Mouse (Mus musculus): ENCODE data around the gene Apba3. TPM values are rescaled to one million over a fixed set of nuclear protein-coding genes. Genes with fewer than 3 reads are reported as not detected.
"Not testable (repeated sequence)": the region's sequence is repeated elsewhere in the genome, so short reads cannot be mapped to it uniquely, and the experiment has no call there.

Apba3 gene
- total RNA-seq (2017) = 8.9 to 13.4 TPM (median 11.5 TPM) in 3 replicates

DNA sequence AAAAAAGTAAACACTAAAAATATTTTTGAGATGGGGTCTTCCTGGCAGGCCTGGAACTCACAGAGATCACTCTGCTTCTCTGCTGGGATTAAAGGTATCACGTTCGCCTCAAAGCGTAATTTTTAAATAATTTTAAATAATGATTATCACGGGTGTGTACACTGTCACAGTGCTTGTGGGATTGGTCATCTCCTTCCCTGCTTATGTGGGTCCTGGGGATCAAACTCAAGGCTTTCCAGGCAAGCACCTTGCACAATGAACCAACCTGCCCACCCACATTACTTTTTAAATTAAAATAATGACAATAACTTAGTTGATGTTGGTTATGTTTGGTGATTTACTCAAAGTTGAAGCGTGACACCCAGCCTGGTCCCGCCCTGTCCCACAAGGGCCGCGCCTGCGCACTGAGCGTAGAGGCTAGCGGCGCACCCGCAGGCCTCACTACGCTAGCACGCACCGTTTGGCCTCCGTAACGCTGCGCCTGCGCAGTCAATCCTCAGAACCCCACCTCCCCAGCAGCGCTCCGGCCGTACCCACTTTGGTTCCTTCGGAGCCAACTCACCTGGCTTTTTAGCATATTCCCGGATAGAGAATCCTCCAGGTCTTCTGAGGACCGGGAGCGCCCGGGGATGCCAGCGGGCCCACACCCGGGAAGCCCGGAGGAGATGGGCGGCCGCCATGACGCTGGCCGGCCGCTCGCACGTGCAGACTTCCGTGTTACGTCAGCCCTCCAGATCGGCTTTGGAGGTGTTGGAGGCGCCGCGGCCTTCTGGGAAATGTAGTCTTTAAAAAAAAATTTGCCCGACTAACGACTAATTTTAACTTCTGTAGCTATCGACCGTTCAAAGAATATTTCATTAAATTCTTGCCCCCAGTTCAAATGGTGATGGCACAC is at the start of gene Apba3, which contains the start of gene Mrpl54:
Gene Apba3 (plus strand): TSS at position 750 of the 895 bp plus-strand sequence.
Gene Mrpl54 (minus strand): TSS at position 724 of the 895 bp plus-strand sequence.
- ATAC-seq (replicated peaks; ENCODE audit: insufficient number of reproducible peaks, low FRiP score, low TSS enrichment, poor library complexity, severe bottlenecking) = peak; percentile 64

DNA sequence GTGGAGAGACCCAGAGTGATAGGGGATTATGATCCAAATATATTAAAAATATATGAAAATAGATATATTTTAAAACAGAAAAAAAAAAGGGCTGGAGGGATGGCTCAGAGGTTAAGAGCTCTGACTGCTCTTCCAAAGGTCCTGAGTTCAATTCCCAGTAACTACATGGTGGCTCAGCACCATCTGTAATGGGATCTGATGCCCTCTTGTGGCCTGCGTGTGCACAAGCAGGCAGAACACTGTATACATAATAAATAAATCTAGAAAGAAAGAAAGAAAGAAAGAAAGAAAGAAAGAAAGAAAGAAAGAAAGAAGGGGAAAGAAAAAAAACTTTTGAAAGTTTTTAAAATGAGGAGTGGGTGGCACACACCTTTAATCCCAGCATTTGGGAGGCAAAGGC is 49.5 kb upstream of the Apba3 start:
- ATAC-seq (replicated peaks; ENCODE audit: insufficient number of reproducible peaks, low FRiP score, low TSS enrichment, poor library complexity, severe bottlenecking) = not testable (repeated sequence)

DNA sequence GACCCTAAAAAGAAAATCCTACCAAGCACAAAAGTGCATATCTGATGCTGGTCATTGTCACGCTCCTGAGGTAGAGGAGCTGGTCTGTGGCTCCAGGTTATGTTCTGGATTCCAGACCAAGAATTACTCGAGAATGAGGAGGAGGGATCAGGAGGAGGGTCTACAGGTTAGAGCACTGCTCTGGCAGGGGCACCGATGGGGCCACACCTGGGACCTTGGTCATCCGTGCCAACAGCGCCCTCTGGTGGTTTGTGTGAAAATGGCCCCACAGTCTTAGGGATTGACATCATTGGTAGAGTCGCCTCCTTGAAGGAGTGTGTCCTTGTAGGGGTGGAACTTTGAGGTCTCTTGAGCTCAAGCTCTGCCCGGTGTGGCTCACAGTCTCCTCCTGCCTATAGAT is 48.8 kb upstream of the Apba3 start:
- ATAC-seq (replicated peaks; ENCODE audit: insufficient number of reproducible peaks, low FRiP score, low TSS enrichment, poor library complexity, severe bottlenecking) = peak; percentile 70

DNA sequence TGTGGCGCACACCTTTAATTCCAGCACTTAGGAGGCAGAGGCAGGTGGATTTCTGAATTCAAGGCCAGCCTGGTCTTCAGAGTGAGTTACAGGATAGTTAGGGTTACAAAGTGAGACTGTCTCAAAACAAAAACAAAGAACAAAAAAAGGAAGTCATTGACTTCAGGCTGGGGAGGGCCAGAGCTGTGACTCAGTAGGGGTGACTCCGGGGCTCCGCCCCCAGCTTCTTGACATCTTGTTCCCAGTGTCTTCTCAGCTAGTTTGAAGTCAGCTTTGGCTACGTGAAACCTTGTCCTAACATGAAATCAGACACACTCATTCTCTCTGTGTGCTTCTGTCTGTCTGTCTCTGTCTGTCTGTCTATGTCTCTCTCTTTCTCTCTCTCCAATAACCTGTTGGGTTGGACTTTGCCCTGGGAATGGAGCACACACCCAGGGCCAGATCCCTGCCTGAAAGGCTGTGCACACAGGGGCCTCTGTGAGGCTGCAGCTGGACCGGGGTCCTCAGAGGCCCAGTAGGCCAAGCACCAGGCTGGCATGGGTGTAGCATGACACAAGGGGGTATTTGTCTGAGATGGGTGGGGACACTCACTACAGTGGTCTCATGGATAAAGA is 45.3 kb upstream of the Apba3 start:
- peak; percentile 76 for ATAC-seq (replicated peaks; ENCODE audit: insufficient number of reproducible peaks, low FRiP score, low TSS enrichment, poor library complexity, severe bottlenecking)

DNA sequence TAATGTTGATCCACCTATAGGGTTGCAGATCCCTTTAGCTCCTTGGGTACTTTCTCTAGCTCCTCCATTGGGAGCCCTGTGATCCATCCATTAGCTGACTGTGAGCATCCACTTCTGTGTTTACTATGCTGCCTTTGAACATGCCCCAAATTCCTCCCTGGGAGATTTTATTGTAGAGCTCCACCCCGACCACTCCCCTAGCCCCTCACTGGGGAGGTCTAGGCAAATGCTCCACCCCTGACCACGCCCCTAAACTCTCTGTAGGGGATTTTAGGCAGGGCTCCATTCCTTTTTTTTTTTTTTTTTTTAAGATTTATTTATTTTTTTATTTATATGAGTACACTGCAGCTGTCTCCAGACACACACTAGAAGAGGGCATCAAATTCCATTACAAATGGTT is 43.0 kb upstream of the Apba3 start:
- ATAC-seq (replicated peaks; ENCODE audit: insufficient number of reproducible peaks, low FRiP score, low TSS enrichment, poor library complexity, severe bottlenecking) = not testable (repeated sequence)

DNA sequence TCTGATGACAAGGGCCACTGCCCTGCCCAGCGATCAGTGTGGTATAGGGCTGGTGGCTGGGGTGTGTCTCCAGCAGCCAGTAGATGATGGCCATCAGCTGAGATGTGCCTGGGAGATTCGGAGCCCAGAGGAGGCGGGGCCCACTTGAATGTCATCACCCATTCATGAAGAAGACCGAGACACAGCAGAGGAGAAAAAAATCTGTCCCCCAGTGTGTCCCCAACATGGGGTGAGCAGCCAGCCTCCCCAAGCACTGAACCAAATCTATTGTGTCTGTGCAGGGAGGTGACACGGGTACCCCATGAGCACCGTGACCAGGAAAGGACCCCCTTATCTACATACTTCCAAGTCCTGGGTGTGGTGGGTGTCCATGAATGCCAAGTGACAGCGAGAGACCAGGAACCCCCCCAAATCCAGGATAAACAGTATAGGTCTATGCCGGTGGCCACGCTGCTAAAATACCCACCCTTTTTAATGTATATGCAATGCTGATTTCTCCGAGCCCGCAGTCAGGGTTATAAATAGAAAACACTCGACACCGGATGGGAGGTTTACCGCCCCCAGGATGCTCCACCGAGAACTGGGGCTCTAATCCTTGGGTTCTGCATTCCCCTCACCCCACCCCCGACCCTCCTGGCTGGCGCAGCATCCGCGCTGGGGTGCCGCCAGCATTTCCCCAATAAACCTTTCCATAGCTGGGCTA is 36.9 kb upstream of the Apba3 start:
- ATAC-seq (replicated peaks; ENCODE audit: insufficient number of reproducible peaks, low FRiP score, low TSS enrichment, poor library complexity, severe bottlenecking) = no peak

DNA sequence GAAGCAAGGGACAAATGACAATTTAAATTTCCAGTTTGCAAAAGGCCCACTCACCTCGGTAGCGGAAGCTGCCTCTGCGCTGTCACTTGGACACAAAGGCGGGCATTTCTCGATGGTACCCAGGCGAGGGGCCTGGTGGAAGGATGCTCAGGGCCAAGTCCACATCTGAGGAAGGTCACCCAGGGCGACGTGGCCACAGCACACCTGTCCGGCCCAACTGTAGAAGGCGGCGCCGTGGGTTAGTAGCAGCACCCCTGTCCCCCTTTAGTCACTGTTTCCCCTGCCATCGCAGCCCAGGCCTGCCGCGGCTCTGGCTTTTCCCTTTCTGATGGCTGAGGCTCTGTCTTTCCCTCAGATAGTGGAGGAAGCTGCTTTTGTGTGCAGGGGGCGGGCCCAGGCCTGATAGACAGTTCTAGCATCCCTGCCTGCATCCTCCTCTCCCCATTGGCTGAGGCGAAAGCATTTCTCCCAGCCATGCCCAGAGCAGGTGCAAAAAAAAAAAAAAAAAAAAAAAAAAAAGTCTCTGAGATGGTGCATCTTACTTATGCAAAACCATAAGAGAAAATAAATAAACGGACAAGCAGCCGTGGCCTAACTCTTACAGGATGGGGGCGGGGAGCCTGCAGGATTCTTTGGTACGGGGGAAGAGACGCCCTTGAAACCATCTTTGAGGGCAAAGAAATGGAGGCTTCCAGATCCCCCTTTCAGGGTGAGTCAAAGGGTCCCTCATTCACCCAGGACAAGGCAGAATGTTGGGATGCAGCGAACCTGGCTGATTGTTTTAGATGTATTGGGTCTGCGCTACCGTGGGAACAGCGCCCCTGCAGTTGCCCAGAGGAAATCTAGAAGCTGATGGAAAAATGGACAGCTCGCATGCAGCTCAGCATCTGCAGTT is 36.1 kb upstream of the Apba3 start, which contains the start of gene Atcay:
Gene Atcay (minus strand): TSS at position 396 of the 895 bp plus-strand sequence.
- no peak for ATAC-seq (replicated peaks; ENCODE audit: insufficient number of reproducible peaks, low FRiP score, low TSS enrichment, poor library complexity, severe bottlenecking)

DNA sequence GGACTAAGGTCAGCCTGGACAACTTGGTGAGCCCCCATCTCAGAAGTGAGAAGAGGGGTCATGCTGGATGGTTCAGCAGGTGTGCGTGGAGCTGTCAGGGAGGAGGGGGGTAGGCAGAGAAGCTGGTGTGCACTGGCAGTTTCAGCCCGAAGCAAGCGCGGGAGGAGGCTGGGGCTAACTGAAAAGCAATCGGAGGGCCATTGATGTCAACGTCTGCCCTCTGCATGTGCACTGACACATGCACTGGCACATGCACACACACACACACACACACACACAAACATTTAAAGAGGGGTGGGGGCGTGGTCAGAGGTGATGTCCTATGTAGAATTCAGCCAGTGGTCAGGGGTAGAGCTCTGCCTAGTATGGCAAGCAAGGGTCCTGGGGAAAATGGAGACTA is 35.3 kb upstream of the Apba3 start:
- no peak for ATAC-seq (replicated peaks; ENCODE audit: insufficient number of reproducible peaks, low FRiP score, low TSS enrichment, poor library complexity, severe bottlenecking)

DNA sequence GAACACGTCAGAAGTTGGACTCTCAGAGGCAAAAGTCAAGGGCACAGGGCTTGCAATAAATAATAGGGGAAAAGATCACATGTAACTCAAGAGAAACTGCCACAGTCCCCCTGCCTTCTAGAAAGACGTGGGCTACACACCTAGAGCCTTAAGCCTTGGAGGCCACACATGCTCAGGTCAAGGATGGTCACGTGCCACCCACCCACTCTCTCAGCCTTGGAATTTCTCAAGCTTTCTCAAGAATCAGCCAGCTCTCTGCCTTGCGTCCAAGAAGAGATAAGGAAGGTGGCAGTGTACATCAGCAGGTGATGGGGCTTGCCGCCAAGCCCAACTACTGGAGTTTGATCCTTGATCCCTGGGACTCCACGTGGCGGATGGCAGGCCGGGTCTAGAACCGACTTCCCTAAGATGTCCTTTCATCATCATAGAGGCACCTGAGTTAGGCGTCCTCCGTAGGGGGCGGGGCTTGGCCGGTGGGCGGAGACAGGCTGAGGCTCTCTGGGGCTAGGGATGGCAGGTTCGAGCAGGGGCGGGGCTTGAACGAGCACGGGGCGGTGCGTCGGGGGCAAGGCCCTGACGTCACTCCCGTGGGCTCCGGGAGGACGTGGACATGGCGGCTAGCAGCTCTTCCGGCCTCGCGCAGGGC is 34.1 kb upstream of the Apba3 start, which contains the start of gene Zfr2:
Gene Zfr2 (plus strand): TSS at position 576 of the 646 bp plus-strand sequence.
- ATAC-seq (replicated peaks; ENCODE audit: insufficient number of reproducible peaks, low FRiP score, low TSS enrichment, poor library complexity, severe bottlenecking) = peak; percentile 77

DNA sequence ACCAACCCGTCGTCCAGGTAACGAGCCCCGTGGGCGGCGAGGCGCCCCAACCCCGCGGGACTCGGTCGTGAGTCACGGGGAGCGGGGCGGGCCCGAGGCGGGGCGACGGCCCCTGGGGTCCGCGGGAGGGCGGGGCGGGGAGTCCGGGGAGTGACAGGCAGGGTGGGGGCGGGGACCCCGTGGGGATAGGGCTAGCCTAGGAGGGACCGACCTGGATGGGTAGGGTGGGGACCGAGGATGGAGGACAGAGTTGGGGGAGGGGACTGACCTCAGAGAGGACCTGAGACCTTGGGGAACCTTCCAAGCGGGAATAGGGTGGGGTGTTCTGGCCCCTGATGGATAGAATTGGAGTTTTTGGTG is 33.6 kb upstream of the Apba3 start:
- no peak for ATAC-seq (replicated peaks; ENCODE audit: insufficient number of reproducible peaks, low FRiP score, low TSS enrichment, poor library complexity, severe bottlenecking)

DNA sequence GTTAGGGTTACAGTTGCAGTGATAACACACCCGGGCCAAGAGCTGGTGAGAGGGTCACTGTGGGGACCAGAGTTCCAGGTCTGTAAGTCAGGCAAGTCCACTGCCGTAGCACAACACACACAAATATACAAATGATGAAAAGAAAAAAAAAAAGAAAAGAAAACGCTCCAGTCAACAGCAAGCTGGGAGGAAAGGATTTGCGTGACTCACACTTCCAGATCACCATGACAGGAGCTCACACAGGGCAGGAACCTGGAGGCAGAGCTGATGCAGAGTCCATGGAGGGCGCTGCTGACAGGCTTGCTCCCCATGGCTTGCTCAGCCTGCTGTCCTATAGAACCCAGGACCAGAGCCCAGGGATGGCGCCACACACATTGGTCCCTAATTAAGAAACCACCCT is 32.6 kb upstream of the Apba3 start:
- ATAC-seq (replicated peaks; ENCODE audit: insufficient number of reproducible peaks, low FRiP score, low TSS enrichment, poor library complexity, severe bottlenecking) = no peak

DNA sequence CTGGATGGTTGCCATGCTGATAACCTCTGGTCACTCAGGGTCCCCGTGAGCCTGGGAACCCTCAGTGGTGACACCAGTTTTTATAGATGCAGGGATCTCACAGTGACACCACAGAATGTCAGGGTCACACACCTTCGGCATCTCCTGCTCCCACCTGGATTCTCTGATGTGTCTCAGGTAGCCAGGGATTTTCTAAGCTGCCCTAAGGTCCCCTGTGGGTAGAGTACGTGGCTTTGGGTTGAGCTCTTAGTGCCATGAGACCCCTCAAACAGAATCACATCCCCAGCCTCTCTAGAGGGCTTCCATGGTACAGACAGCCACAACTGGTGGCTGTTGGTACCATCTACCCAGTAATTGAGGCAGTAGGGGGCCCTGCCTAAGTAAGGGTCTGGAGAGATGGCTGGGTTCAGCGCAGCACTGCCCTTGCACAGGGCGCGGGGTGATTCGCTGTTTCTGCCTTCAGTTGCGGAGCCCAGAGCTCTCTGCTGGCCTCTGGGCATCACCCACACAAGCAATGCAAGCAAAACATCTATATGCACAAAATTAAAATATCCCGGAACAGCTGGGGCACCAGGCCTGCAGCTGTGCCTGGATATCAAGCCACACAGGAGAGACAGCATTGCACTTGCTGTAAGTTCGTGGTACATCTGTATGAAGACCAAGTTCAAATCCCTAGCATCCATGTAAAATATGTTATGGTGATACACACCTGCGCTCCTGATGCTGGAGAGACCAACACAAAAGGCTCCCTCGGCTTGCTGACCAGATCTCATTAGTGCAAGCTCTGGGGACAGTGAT is 30.1 kb upstream of the Apba3 start:
- ATAC-seq (replicated peaks; ENCODE audit: insufficient number of reproducible peaks, low FRiP score, low TSS enrichment, poor library complexity, severe bottlenecking) = no peak

DNA sequence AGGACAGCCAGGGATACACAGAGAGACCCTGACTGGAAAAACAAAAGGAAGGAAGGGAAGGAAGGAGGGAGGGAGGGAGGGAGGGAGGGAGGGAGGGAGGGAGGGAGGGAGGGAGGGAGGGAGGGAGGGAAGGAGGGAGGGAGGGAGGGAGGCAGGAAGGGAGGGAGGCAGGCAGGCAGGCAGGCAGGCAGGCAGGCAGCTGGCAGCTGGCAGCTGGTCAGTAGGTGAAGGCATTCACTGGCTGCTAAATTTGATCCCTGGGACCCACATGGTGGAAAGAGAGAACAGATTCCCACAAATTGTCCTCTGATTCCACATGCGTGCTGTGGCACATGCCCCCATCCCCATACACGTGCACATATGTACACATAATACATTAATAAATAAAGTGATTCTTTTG is 28.1 kb upstream of the Apba3 start:
- ATAC-seq (replicated peaks; ENCODE audit: insufficient number of reproducible peaks, low FRiP score, low TSS enrichment, poor library complexity, severe bottlenecking) = no peak

DNA sequence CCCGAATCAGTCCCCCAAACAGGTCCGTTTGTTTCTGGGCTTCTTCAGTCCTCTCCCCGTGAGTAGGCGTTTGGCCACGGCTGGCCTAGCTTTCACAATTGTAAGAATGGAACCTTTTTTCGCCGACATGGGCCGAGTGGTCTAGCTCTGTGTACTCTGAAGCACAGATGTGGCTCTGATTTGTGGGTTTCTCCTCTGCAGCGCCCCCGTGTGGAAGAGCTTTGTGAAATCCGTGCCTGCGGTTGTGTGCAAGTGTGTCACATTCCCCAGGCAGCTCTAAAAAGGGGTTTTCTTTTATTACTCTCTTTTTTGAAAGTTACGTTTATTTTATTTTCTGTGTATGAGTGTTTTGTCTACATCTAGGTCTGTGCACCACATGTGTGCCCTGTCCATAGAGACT is 25.9 kb upstream of the Apba3 start:
- ATAC-seq (replicated peaks; ENCODE audit: insufficient number of reproducible peaks, low FRiP score, low TSS enrichment, poor library complexity, severe bottlenecking) = no peak

DNA sequence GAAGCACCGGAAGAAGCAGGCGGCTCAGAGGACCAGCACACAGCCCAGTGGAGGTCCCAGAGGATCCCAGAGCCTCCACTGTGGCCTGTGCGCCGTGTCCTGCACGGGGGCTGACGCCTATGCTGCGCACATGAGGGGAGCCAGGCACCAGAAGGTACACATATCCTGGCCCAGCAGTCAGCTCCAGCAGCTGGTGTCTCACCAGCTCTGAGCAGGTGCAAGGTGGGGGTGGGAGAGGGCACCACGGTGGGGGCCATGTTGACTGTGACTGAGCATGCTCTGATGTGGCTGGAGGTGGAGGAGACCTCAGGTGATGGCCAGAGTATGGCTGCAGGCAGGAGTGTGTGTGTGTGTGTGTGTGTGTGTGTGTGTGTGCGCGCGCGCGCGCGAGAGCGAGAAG is 24.7 kb upstream of the Apba3 start:
- ATAC-seq (replicated peaks; ENCODE audit: insufficient number of reproducible peaks, low FRiP score, low TSS enrichment, poor library complexity, severe bottlenecking) = no peak

DNA sequence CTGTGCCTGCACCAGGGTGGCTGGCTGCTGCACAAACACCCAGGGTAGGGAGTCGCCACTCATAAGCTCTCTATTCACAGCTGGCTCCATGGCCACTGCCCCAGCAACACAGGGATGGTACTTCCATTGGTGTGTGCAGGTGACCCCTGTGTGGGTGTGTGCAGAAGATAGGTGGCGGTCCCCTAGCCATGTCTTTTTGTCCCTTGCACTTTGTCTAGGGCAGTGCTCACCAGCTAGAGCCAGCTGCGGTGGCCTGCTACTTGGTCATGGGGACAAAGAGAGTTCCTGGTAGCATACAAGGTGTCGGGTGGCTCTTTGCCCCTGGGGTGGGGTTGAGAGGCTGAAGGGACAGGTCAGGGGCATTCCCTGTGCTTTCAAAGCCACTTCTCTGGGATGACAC is 22.6 kb upstream of the Apba3 start:
- ATAC-seq (replicated peaks; ENCODE audit: insufficient number of reproducible peaks, low FRiP score, low TSS enrichment, poor library complexity, severe bottlenecking) = no peak

DNA sequence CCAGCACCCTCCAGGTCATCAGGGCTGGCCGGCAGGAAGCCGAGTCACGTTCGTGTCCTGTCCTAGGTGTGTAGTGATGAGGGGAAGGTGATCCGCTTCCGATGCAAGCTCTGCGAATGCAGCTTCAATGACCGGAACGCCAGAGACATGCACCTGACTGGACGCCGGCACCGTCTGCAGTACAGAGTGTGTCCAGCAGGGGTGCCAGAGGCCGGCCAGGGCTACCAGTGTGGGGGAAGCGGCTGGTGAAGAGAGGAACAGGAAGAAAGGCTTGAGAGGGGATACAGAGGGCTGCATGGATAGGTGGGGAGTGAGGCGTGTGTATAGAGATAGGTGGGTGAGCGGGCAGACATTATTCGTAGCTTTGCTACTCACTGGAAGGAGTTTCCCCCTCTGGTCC is 22.2 kb upstream of the Apba3 start:
- peak; percentile 84 for ATAC-seq (replicated peaks; ENCODE audit: insufficient number of reproducible peaks, low FRiP score, low TSS enrichment, poor library complexity, severe bottlenecking)
